Mouse (Mus musculus): Measurements from ENCODE around the gene Immp2l. TPM values are rescaled to one million over a fixed set of nuclear protein-coding genes. Genes with fewer than 3 reads are reported as not detected.

Immp2l gene
- polyA plus RNA-seq, 2 experiments, result 4.3 to 11.2 TPM

- H3K36me3 ChIP-seq (replicated peaks; ENCODE audit: control insufficient read depth, insufficient read depth, low read depth), result no peaks in the 10 kb centered on the region
Measured at GRCm38 (mm10) chr12:41646956-41647575, 623.2 kb downstream of the Immp2l start.

GRCm38 (mm10) chr12:41647675-41648074 is 623.8 kb downstream of the Immp2l start:
- DNase-seq (ENCODE audit: low read depth in 3 of 3, low spot score in 3 of 3) (no peak), ATAC-seq (ENCODE audit: insufficient read depth) (no peak)
- no peak overlapping the region for H3K4me3 ChIP-seq (ENCODE audit: insufficient read depth in 1 of 2, low read depth in 2 of 2, low read length in 2 of 2)
- H3K36me3 ChIP-seq (replicated peaks; ENCODE audit: control insufficient read depth, insufficient read depth, low read depth), result no peaks in the 10 kb centered on the region
- no peak overlapping the region for H3K27ac ChIP-seq
- no peak overlapping the region for H3K9ac ChIP-seq (replicated peaks)
- TF ChIP-seq EP300 (IDR thresholded peaks at IDR 0.05; ENCODE audit: low read depth) (no peak), CTCF (IDR thresholded peaks at IDR 0.05; ENCODE audit: low read depth) (no peak)
- H3K27me3 ChIP-seq (ENCODE audit: control insufficient read depth, insufficient read depth, low read length), result no peaks in the 10 kb centered on the region
- 48% methylated on average over 2 of the region's 2 CpGs for WGBS (ENCODE audit: insufficient replicate concordance)
- no peaks in the 10 kb centered on the region for H3K4me1 ChIP-seq (replicated peaks; ENCODE audit: control insufficient read depth in 2 of 2, insufficient read depth in 2 of 2, low read length in 1 of 2)
- no peaks in the 10 kb centered on the region for H3K9me3 ChIP-seq (ENCODE audit: control insufficient read depth, low read length)
- H3K4me2 ChIP-seq (ENCODE audit: low read depth), result no peak overlapping the region

More at GRCm38 (mm10) chr12:41646956-41647575, 623.2 kb downstream of the Immp2l start:
- H3K4me2 ChIP-seq (ENCODE audit: low read depth), result no peak overlapping the region
- no peaks in the 10 kb centered on the region for H3K4me1 ChIP-seq (replicated peaks; ENCODE audit: control insufficient read depth in 2 of 2, insufficient read depth in 2 of 2, low read length in 1 of 2)
- TF ChIP-seq EP300 (IDR thresholded peaks at IDR 0.05; ENCODE audit: low read depth) (no peak), CTCF (IDR thresholded peaks at IDR 0.05; ENCODE audit: low read depth) (no peak)
- H3K4me3 ChIP-seq (ENCODE audit: insufficient read depth in 1 of 2, low read depth in 2 of 2, low read length in 2 of 2), result no peak overlapping the region
- H3K9ac ChIP-seq (replicated peaks), result no peak overlapping the region
- no peak overlapping the region for H3K27ac ChIP-seq
- no peak for ATAC-seq (ENCODE audit: insufficient read depth)
- DNase-seq (ENCODE audit: low read depth in 3 of 3, low spot score in 3 of 3), result no peak
- H3K9me3 ChIP-seq (ENCODE audit: control insufficient read depth, low read length), result no peaks in the 10 kb centered on the region
- H3K27me3 ChIP-seq (ENCODE audit: control insufficient read depth, insufficient read depth, low read length), result no peaks in the 10 kb centered on the region
- WGBS (ENCODE audit: insufficient replicate concordance), result 24% methylated on average over 5 of the region's 5 CpGs

GRCm38 (mm10) chr12:41649826-41650541 is 626.1 kb downstream of the Immp2l start:
- Histone ChIP-seq H3K4me3 (ENCODE audit: insufficient read depth in 1 of 2, low read depth in 2 of 2, low read length in 2 of 2) (no peak overlapping the region), H3K36me3 (replicated peaks; ENCODE audit: control insufficient read depth, insufficient read depth, low read depth) (no peaks in the 10 kb centered on the region), H3K27me3 (ENCODE audit: control insufficient read depth, insufficient read depth, low read length) (no peaks in the 10 kb centered on the region), H3K4me2 (ENCODE audit: low read depth) (no peak overlapping the region), H3K9ac (replicated peaks) (no peak overlapping the region), H3K4me1 (replicated peaks; ENCODE audit: control insufficient read depth in 2 of 2, insufficient read depth in 2 of 2, low read length in 1 of 2) (no peaks in the 10 kb centered on the region), H3K9me3 (ENCODE audit: control insufficient read depth, low read length) (no peaks in the 10 kb centered on the region), H3K27ac (no peak overlapping the region)
- 64% methylated on average over 8 of the region's 8 CpGs for WGBS (ENCODE audit: insufficient replicate concordance)
- DNase-seq (ENCODE audit: low read depth in 3 of 3, low spot score in 3 of 3), result no peak
- ATAC-seq (ENCODE audit: insufficient read depth), result no peak
- TF ChIP-seq CTCF (IDR thresholded peaks at IDR 0.05; ENCODE audit: low read depth) (no peak), EP300 (IDR thresholded peaks at IDR 0.05; ENCODE audit: low read depth) (no peak)

DNA sequence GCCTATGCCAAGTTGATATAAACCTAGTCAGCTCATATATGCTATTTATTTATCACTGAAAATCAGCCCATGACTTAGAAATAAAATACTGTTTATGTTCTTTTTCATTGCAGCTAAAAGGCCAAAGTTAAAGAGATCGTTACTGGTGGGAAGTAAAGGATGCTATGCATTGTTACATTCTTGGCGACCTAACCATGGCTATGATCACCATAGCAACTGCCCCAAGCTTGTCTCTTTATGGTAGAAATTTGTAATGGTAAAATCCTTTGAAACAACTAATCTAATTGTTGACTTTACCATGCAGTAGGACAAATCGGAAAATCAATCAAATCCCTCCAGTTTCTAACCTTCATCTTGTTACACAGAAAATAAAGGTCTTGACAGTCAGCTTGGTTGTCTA is 644.4 kb downstream of the Immp2l start:
- TF ChIP-seq CTCF (IDR thresholded peaks at IDR 0.05; ENCODE audit: low read depth) (no peak), EP300 (IDR thresholded peaks at IDR 0.05; ENCODE audit: low read depth) (no peak)
- no peak overlapping the region for H3K9ac ChIP-seq (replicated peaks)
- no peak overlapping the region for H3K4me3 ChIP-seq (ENCODE audit: insufficient read depth in 1 of 2, low read depth in 2 of 2, low read length in 2 of 2)
- H3K27me3 ChIP-seq (ENCODE audit: control insufficient read depth, insufficient read depth, low read length), result no peaks in the 10 kb centered on the region
- no peak for DNase-seq (ENCODE audit: low read depth in 3 of 3, low spot score in 3 of 3)
- H3K36me3 ChIP-seq (replicated peaks; ENCODE audit: control insufficient read depth, insufficient read depth, low read depth), result no peaks in the 10 kb centered on the region
- H3K27ac ChIP-seq, result no peak overlapping the region
- no peak overlapping the region for H3K4me2 ChIP-seq (ENCODE audit: low read depth)
- no peaks in the 10 kb centered on the region for H3K9me3 ChIP-seq (ENCODE audit: control insufficient read depth, low read length)
- 55% methylated on average over 3 of the region's 3 CpGs for WGBS (ENCODE audit: insufficient replicate concordance)
- ATAC-seq (ENCODE audit: insufficient read depth), result no peak
- no peaks in the 10 kb centered on the region for H3K4me1 ChIP-seq (replicated peaks; ENCODE audit: control insufficient read depth in 2 of 2, insufficient read depth in 2 of 2, low read length in 1 of 2)

DNA sequence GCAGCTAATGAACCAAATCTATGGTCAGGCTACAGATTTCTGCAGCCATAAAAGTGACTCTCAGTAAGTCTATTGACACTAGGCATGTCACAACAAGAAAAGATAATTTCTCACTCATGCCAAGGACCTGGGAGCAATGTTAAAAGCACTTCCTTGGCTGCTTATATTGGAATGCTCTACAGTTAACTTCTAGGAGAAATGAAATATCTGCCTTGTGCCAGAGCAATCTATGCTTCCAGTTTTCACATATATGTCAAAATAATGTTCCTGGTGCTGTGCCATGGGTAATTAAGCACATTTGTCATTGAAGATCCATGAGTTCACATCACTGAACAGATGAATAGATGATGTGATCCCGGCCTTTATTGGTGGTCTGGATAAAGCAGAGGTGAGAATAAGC is 645.6 kb downstream of the Immp2l start:
- no peaks in the 10 kb centered on the region for H3K9me3 ChIP-seq (ENCODE audit: control insufficient read depth, low read length)
- H3K9ac ChIP-seq (replicated peaks), result no peak overlapping the region
- H3K4me1 ChIP-seq (replicated peaks; ENCODE audit: control insufficient read depth in 2 of 2, insufficient read depth in 2 of 2, low read length in 1 of 2), result no peaks in the 10 kb centered on the region
- no peaks in the 10 kb centered on the region for H3K36me3 ChIP-seq (replicated peaks; ENCODE audit: control insufficient read depth, insufficient read depth, low read depth)
- no peak for DNase-seq (ENCODE audit: low read depth in 3 of 3, low spot score in 3 of 3)
- H3K4me3 ChIP-seq (ENCODE audit: insufficient read depth in 1 of 2, low read depth in 2 of 2, low read length in 2 of 2), result no peak overlapping the region
- H3K27ac ChIP-seq, result no peak overlapping the region
- no peaks in the 10 kb centered on the region for H3K27me3 ChIP-seq (ENCODE audit: control insufficient read depth, insufficient read depth, low read length)
- no peak for ATAC-seq (ENCODE audit: insufficient read depth)
- 61% methylated on average over 1 of the region's 1 CpGs for WGBS (ENCODE audit: insufficient replicate concordance)
- H3K4me2 ChIP-seq (ENCODE audit: low read depth), result no peak overlapping the region
- TF ChIP-seq CTCF (IDR thresholded peaks at IDR 0.05; ENCODE audit: low read depth) (no peak), EP300 (IDR thresholded peaks at IDR 0.05; ENCODE audit: low read depth) (no peak)

All from liver, embryonic 14.5 days (tissue).